Mouse (Mus musculus): ENCODE data around the gene Was. TPM values are rescaled to one million over a fixed set of nuclear protein-coding genes. Genes with fewer than 3 reads are reported as not detected.
A peak's percentile ranks its signal among the peaks of the same experiment; 100 is the strongest.

The Was gene
- polyA plus RNA-seq (2015; fragmentation: Nextera tagmentation; extraction: Ambion mirVana), result 0.41 and 0.62 TPM in 2 replicates

GRCm38 (mm10) chrX:8090346-8090953, at the start of gene Was:
TSS of gene Was (minus strand) at chrX:8090498.
- Histone ChIP-seq H3K36me3 (ENCODE audit: control insufficient read depth, insufficient read depth, low read length) (no peaks in the 10 kb centered on the region), H3K4me3 (replicated peaks; ENCODE audit: low read length) (0 out of 2 replicates have a peak within 1 kb of the TSS, but pooled peaks have one; percentile 2), H3K9me3 (replicated peaks; ENCODE audit: control insufficient read depth, low read length) (no peaks in the 10 kb centered on the region), H3K27me3 (ENCODE audit: control insufficient read depth, insufficient read depth, low read length) (no peaks in the 10 kb centered on the region), H3K4me1 (ENCODE audit: control insufficient read depth, insufficient read depth, low read length) (no peaks in the 10 kb centered on the region), H3K9ac (ENCODE audit: low read length) (no peak within 1 kb of the TSS), H3K27ac (ENCODE audit: low read length) (no peak within 1 kb of the TSS), H3K4me2 (ENCODE audit: low read depth, low read length) (no peak within 1 kb of the TSS)
- no peak for ATAC-seq (ENCODE audit: insufficient read depth, low FRiP score)
- WGBS, result 84% methylated on average over 14 of the region's 14 CpGs

DNA sequence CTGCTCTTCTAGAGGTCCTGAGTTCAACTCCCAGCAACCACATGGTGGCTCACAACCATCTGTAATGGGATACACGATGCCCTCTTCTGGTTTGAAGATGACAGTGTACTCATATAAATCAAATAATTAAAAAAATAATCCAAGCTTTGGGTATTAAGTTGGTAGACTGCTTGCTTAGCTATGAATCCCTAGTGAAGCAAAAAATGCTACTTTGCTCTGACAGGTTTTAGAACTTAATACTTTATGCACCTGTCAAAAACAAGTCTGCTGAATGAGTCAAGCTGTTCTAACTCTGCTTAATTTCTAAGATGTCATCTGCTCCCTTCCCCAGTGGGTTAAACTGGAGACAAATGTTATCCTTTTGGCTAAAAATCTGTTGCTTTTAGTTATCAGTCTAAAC, 49.2 kb upstream of the Was start:
- WGBS, result 46% methylated on average over 1 of the region's 1 CpGs
- H3K4me2 ChIP-seq (ENCODE audit: low read depth, low read length), result no peak overlapping the region
- H3K4me3 ChIP-seq (replicated peaks; ENCODE audit: low read length), result no peak overlapping the region
- no peak overlapping the region for H3K27ac ChIP-seq (ENCODE audit: low read length)
- no peak for ATAC-seq (ENCODE audit: insufficient read depth, low FRiP score)
- no peaks in the 10 kb centered on the region for H3K27me3 ChIP-seq (ENCODE audit: control insufficient read depth, insufficient read depth, low read length)
- peaks cover 5% of the 10 kb centered on the region; the same call in 1 of the 2 replicates for H3K36me3 ChIP-seq (ENCODE audit: control insufficient read depth, insufficient read depth, low read length)
- H3K9me3 ChIP-seq (replicated peaks; ENCODE audit: control insufficient read depth, low read length), result no peaks in the 10 kb centered on the region
- H3K9ac ChIP-seq (ENCODE audit: low read length), result no peak overlapping the region
- peaks cover 2% of the 10 kb centered on the region; the same call in 1 of the 2 replicates for H3K4me1 ChIP-seq (ENCODE audit: control insufficient read depth, insufficient read depth, low read length)

GRCm38 (mm10) chrX:8135886-8136285, 45.6 kb upstream of the Was start:
- no peak overlapping the region for H3K9ac ChIP-seq (ENCODE audit: low read length)
- no peak for ATAC-seq (ENCODE audit: insufficient read depth, low FRiP score)
- no peak overlapping the region for H3K27ac ChIP-seq (ENCODE audit: low read length)
- no peaks in the 10 kb centered on the region for H3K36me3 ChIP-seq (ENCODE audit: control insufficient read depth, insufficient read depth, low read length)
- H3K4me2 ChIP-seq (ENCODE audit: low read depth, low read length), result no peak overlapping the region
- no peaks in the 10 kb centered on the region; the same call in 1 of the 2 replicates for H3K4me1 ChIP-seq (ENCODE audit: control insufficient read depth, insufficient read depth, low read length)
- H3K4me3 ChIP-seq (replicated peaks; ENCODE audit: low read length), result no peak overlapping the region
- H3K27me3 ChIP-seq (ENCODE audit: control insufficient read depth, insufficient read depth, low read length), result no peaks in the 10 kb centered on the region
- WGBS, result 44% methylated on average over 2 of the region's 2 CpGs
- no peaks in the 10 kb centered on the region for H3K9me3 ChIP-seq (replicated peaks; ENCODE audit: control insufficient read depth, low read length)

GRCm38 (mm10) chrX:8132017-8132976, 42.0 kb upstream of the Was start, which contains the start of gene Wdr13:
TSS of gene Wdr13 (minus strand) at chrX:8132892.
- Histone ChIP-seq H3K4me1 (ENCODE audit: control insufficient read depth, insufficient read depth, low read length) (no peaks in the 10 kb centered on the region), H3K4me2 (ENCODE audit: low read depth, low read length) (peak within 1 kb of the TSS; percentile 59), H3K9ac (ENCODE audit: low read length) (peak within 1 kb of the TSS; percentile 78), H3K9me3 (replicated peaks; ENCODE audit: control insufficient read depth, low read length) (no peaks in the 10 kb centered on the region), H3K27ac (ENCODE audit: low read length) (peak within 1 kb of the TSS; percentile 98), H3K36me3 (ENCODE audit: control insufficient read depth, insufficient read depth, low read length) (no peaks in the 10 kb centered on the region), H3K4me3 (replicated peaks; ENCODE audit: low read length) (peak within 1 kb of the TSS; percentile 60), H3K27me3 (ENCODE audit: control insufficient read depth, insufficient read depth, low read length) (no peaks in the 10 kb centered on the region)
- 12% methylated on average over 39 of the region's 40 CpGs for WGBS
- ATAC-seq (ENCODE audit: insufficient read depth, low FRiP score), result peak; percentile 90

GRCm38 (mm10) chrX:8131393-8131792, 41.1 kb upstream of the Was start:
- Histone ChIP-seq H3K27me3 (ENCODE audit: control insufficient read depth, insufficient read depth, low read length) (no peaks in the 10 kb centered on the region), H3K9me3 (replicated peaks; ENCODE audit: control insufficient read depth, low read length) (no peaks in the 10 kb centered on the region), H3K36me3 (ENCODE audit: control insufficient read depth, insufficient read depth, low read length) (no peaks in the 10 kb centered on the region), H3K27ac (ENCODE audit: low read length) (no peak overlapping the region), H3K4me3 (replicated peaks; ENCODE audit: low read length) (peak overlapping the region; percentile 60), H3K9ac (ENCODE audit: low read length) (no peak overlapping the region), H3K4me1 (ENCODE audit: control insufficient read depth, insufficient read depth, low read length) (no peaks in the 10 kb centered on the region), H3K4me2 (ENCODE audit: low read depth, low read length) (peak overlapping the region; percentile 59)
- 89% methylated on average over 17 of the region's 17 CpGs for WGBS
- ATAC-seq (ENCODE audit: insufficient read depth, low FRiP score), result no peak

GRCm38 (mm10) chrX:8125235-8125634, 34.9 kb upstream of the Was start:
- Histone ChIP-seq H3K9ac (ENCODE audit: low read length) (no peak overlapping the region), H3K9me3 (replicated peaks; ENCODE audit: control insufficient read depth, low read length) (no peaks in the 10 kb centered on the region), H3K27me3 (ENCODE audit: control insufficient read depth, insufficient read depth, low read length) (no peaks in the 10 kb centered on the region), H3K4me1 (ENCODE audit: control insufficient read depth, insufficient read depth, low read length) (no peaks in the 10 kb centered on the region), H3K27ac (ENCODE audit: low read length) (no peak overlapping the region), H3K4me3 (replicated peaks; ENCODE audit: low read length) (no peak overlapping the region), H3K4me2 (ENCODE audit: low read depth, low read length) (no peak overlapping the region), H3K36me3 (ENCODE audit: control insufficient read depth, insufficient read depth, low read length) (no peaks in the 10 kb centered on the region)
- no peak for ATAC-seq (ENCODE audit: insufficient read depth, low FRiP score)
- 76% methylated on average over 7 of the region's 7 CpGs for WGBS

GRCm38 (mm10) chrX:8123821-8124470, 33.6 kb upstream of the Was start:
- Histone ChIP-seq H3K9ac (ENCODE audit: low read length) (no peak overlapping the region), H3K27ac (ENCODE audit: low read length) (no peak overlapping the region), H3K4me2 (ENCODE audit: low read depth, low read length) (no peak overlapping the region), H3K4me1 (ENCODE audit: control insufficient read depth, insufficient read depth, low read length) (no peaks in the 10 kb centered on the region), H3K9me3 (replicated peaks; ENCODE audit: control insufficient read depth, low read length) (no peaks in the 10 kb centered on the region), H3K4me3 (replicated peaks; ENCODE audit: low read length) (no peak overlapping the region), H3K27me3 (ENCODE audit: control insufficient read depth, insufficient read depth, low read length) (no peaks in the 10 kb centered on the region), H3K36me3 (ENCODE audit: control insufficient read depth, insufficient read depth, low read length) (no peaks in the 10 kb centered on the region)
- WGBS, result 79% methylated on average over 6 of the region's 6 CpGs
- ATAC-seq (ENCODE audit: insufficient read depth, low FRiP score), result no peak

- Histone ChIP-seq H3K4me1 (ENCODE audit: control insufficient read depth, insufficient read depth, low read length) (no peaks in the 10 kb centered on the region), H3K4me2 (ENCODE audit: low read depth, low read length) (no peak overlapping the region), H3K27me3 (ENCODE audit: control insufficient read depth, insufficient read depth, low read length) (no peaks in the 10 kb centered on the region), H3K36me3 (ENCODE audit: control insufficient read depth, insufficient read depth, low read length) (no peaks in the 10 kb centered on the region), H3K9me3 (replicated peaks; ENCODE audit: control insufficient read depth, low read length) (no peaks in the 10 kb centered on the region), H3K27ac (ENCODE audit: low read length) (no peak overlapping the region), H3K9ac (ENCODE audit: low read length) (no peak overlapping the region), H3K4me3 (replicated peaks; ENCODE audit: low read length) (no peak overlapping the region)
- no peak for ATAC-seq (ENCODE audit: insufficient read depth, low FRiP score)
Observed at GRCm38 (mm10) chrX:8117264-8117663, 27.0 kb upstream of the Was start.

DNA sequence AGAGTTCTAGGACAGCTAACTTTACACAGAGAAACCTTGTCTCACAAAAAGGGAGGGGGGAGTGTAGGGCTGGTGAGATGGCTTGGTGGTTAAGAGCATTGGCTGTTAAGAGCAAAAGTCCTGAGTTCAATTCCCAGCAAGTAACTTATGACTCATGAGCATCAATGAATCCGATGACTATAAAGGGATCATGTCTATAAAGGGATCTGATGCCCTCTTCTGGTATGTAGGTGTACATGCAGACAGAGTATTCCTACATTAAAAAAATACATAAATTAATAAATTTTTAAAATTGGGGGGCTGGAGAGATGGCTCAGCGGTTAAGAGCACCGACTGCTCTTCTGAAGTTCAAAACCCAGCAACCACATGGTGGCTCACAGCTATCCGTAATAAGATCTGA, 25.0 kb upstream of the Was start:
- no peak overlapping the region for H3K4me3 ChIP-seq (replicated peaks; ENCODE audit: low read length)
- no peaks in the 10 kb centered on the region for H3K27me3 ChIP-seq (ENCODE audit: control insufficient read depth, insufficient read depth, low read length)
- H3K4me1 ChIP-seq (ENCODE audit: control insufficient read depth, insufficient read depth, low read length), result no peaks in the 10 kb centered on the region
- no peak overlapping the region for H3K27ac ChIP-seq (ENCODE audit: low read length)
- ATAC-seq (ENCODE audit: insufficient read depth, low FRiP score), result no peak
- no peaks in the 10 kb centered on the region for H3K36me3 ChIP-seq (ENCODE audit: control insufficient read depth, insufficient read depth, low read length)
- 74% methylated on average over 4 of the region's 4 CpGs for WGBS
- H3K9me3 ChIP-seq (replicated peaks; ENCODE audit: control insufficient read depth, low read length), result no peaks in the 10 kb centered on the region
- H3K4me2 ChIP-seq (ENCODE audit: low read depth, low read length), result no peak overlapping the region
- no peak overlapping the region for H3K9ac ChIP-seq (ENCODE audit: low read length)

All from stomach, embryonic 16.5 days (tissue).